Mouse (Mus musculus) bone marrow macrophage, adult 2 months (primary cell): Measurements from ENCODE around the gene Axin1. TPM values are rescaled to one million over a fixed set of nuclear protein-coding genes. Genes with fewer than 3 reads are reported as not detected.
"Not testable (repeated sequence)": the region's sequence is repeated elsewhere in the genome, so short reads cannot be mapped to it uniquely, and the experiment has no call there.

Experiments
- H3K27ac ChIP-seq: 2 replicates; pipeline ENCODE4 v1.5.1; 2012; ENCODE audit warnings: low read depth, low read length; ENCODE audit not compliant: insufficient read depth
- H3K4me1 ChIP-seq: 2 replicates; pipeline ENCODE4 v1.6.1; 2012; ENCODE audit warnings: low read length; ENCODE audit not compliant: control insufficient read depth, insufficient read depth
- H3K4me3 ChIP-seq: 2 replicates; pipeline ENCODE4 v1.5.1; 2012; ENCODE audit warnings: mild to moderate bottlenecking, low read length, moderate library complexity; ENCODE audit not compliant: insufficient read depth
- CTCF ChIP-seq: IDR thresholded peaks from 2 replicates; pipeline ENCODE4 v1.5.1; 2012; ENCODE audit warnings: low read depth, mild to moderate bottlenecking, low read length, moderate library complexity
- POLR2A ChIP-seq: IDR thresholded peaks from 2 replicates; pipeline ENCODE4 v1.6.1; 2012; ENCODE audit warnings: mild to moderate bottlenecking, low read depth, low read length, borderline replicate concordance
- polyA plus RNA-seq: library from polyadenylated mRNA; stranded (reverse); fragments of >200 nt; gene quantifications from 2 replicates; pipeline ENCODE4 v1.2.4, GENCODE M21; 2012; ENCODE audit not compliant: missing spikeins, insufficient read depth, insufficient read length

The Axin1 gene
- polyA plus RNA-seq, 1 experiment, result 40.1 TPM

GRCm38 (mm10) chr17:26110156-26110555 is 28.3 kb upstream of the Axin1 start:
- H3K4me1 ChIP-seq, result peaks cover 16% of the 10 kb centered on the region
- H3K4me3 ChIP-seq, result no peak overlapping the region
- no peak overlapping the region for H3K27ac ChIP-seq
- TF ChIP-seq CTCF (no peak), POLR2A (no peak)

DNA sequence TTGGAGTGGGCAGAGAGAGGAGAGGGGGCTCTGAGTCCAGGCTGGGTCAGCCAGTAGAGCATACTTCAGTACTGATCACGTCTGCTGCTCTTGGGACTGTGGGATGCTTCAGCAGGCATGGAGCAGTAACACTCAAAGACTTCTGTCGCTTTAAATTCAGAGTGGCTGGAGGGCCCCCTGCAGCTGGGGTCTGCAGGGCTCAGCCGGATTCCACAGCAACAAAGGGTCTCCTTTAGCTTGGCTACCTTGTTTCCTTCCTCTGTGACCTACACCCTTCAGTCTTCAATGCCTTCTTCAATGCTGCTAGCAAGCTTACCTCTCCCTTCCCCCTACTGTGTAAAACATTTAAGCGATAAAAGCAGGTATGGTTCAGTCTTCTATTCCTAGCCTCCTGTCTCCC is 27.5 kb upstream of the Axin1 start:
- no peak for TF ChIP-seq POLR2A
- no peak for TF ChIP-seq CTCF
- peaks cover 9% of the 10 kb centered on the region for H3K4me1 ChIP-seq
- H3K27ac ChIP-seq, result no peak overlapping the region
- no peak overlapping the region for H3K4me3 ChIP-seq

DNA sequence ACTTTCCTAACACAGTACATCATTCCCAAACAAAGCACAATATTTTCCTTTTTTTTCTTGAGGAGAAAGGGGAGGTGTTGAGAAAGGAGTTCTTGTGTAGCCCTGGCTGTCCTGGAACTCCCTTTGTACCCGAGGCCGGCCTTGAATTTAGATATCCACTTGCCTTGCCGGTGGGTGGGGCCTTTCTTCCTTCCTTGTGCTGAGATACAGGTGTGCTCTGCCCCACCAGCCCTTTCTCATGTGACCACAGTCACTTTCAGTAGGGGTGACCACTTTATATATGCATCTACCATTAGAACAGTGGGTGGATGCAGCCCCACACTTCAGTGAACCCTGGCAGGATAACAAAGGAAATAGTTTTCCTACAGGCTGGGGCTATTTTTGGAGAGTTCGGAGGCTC is 26.8 kb upstream of the Axin1 start:
- Histone ChIP-seq H3K4me1 (peaks cover 7% of the 10 kb centered on the region), H3K27ac (no peak overlapping the region), H3K4me3 (no peak overlapping the region)
- TF ChIP-seq POLR2A (no peak), CTCF (no peak)

GRCm38 (mm10) chr17:26112751-26113150 is 25.7 kb upstream of the Axin1 start:
- H3K27ac ChIP-seq, result no peak overlapping the region
- no peak for TF ChIP-seq POLR2A
- 0 out of 2 replicates have a peak, but pooled peaks have one; percentile 14 for TF ChIP-seq CTCF
- peaks cover 7% of the 10 kb centered on the region for H3K4me1 ChIP-seq
- H3K4me3 ChIP-seq, result peak overlapping the region; percentile 60

DNA sequence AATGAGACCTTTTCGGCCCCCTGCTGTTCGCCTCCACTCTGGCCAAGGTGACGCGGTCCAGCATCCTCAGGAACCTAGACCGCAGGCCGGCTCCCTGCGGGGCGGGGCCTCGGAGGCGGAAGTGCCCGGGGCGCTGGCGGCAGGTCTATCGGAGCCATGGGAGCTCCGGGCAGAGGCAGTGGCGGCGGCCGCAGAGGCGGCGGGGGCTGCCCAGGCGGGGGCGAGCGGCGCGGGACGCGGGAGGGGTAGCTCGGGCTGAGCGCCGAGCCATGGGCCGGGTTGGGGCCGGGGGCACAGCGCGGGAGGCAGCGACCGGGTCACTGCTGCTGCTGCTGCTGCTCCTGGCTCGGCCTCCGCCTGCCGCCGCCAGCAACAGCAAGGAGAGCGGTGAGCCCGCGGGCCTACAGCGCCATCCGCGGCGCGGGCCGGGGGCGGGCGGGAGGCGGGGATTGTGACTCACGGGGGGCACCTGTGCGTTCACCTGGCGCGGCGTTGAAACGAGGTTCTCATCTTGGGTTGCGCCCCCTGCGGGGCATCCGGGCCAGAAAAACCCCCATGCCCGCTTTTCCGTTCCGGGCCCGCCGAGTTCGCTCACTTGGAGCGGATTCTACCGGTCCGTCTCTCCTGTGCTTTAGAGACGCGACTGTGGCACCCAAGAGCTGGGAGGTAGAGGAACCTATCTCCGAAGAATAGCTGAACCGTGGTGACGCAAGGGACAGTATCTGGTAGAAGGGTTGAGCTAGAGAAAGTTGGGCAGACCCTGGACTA is 25.1 kb upstream of the Axin1 start, which contains the start of gene Tmem8:
Gene Tmem8 (plus strand): TSS at position 119 of the 768 bp plus-strand sequence.
- Histone ChIP-seq H3K27ac (no peak within 1 kb of the TSS), H3K4me1 (peaks cover 7% of the 10 kb centered on the region), H3K4me3 (peak within 1 kb of the TSS; percentile 60)
- TF ChIP-seq CTCF (0 out of 2 replicates have a peak, but pooled peaks have one; percentile 21), POLR2A (no peak; the same call in 1 of the 2 replicates)

GRCm38 (mm10) chr17:26114061-26114460 is 24.4 kb upstream of the Axin1 start:
- Histone ChIP-seq H3K4me3 (peak overlapping the region; percentile 60), H3K4me1 (peaks cover 7% of the 10 kb centered on the region), H3K27ac (no peak overlapping the region)
- no peak for TF ChIP-seq POLR2A

DNA sequence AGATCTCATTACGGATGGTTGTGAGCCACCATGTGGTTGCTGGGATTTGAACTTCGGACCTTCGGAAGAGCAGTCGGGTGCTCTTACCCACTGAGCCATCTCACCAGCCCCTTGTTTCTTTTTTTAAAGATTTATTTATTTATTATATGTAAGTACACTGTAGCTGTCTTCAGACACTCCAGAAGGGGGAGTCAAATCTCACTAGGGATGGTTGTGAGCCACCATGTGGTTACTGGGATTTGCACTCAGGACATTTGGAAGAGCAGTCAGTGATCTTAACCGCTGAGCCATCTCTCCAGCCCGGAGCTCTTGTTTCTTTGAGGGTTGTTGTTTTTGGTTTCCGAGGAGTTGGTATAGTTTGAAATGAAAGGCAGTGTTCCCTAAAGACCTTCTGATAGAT is 24.0 kb upstream of the Axin1 start:
- H3K27ac ChIP-seq, H3K4me1 ChIP-seq, H3K4me3 ChIP-seq: not testable (repeated sequence)

- Histone ChIP-seq H3K27ac (no peak overlapping the region), H3K4me3 (no peak overlapping the region), H3K4me1 (peaks cover 3% of the 10 kb centered on the region)
- TF ChIP-seq POLR2A (no peak), CTCF (no peak)
These were observed 23.1 kb upstream of the Axin1 start for GRCm38 (mm10) chr17:26115205-26115898.

DNA sequence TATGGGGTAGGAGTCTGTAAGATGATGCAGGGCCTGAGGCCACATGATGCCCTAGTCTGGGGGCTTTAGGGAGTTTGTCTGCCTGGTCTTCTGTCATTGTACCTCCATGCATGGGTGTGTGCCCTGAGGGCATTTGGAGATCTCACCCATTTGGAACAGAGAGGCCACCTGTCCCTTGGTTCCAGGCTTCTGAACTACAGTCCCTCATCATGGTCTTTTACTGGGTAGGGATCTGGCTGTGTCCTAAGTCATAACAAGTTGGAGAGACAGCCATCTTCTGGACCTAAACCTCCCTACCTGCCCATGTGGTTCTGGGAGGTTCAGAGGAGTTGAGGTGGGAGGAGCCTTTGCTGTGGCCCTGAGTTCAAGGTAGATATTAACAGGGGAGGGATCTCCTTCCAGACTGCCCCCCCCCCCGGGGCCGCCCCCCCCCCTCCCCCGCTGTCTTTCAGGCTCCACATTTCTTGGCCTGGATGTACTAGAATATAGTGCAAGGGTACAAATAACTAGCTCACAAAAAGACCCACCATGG is 22.5 kb upstream of the Axin1 start:
- no peak overlapping the region for H3K4me3 ChIP-seq
- no peak overlapping the region for H3K27ac ChIP-seq
- no peak for TF ChIP-seq POLR2A
- TF ChIP-seq CTCF, result no peak
- peaks cover 3% of the 10 kb centered on the region for H3K4me1 ChIP-seq

GRCm38 (mm10) chr17:26116503-26117258 is 21.8 kb upstream of the Axin1 start:
- Histone ChIP-seq H3K4me3 (no peak overlapping the region), H3K27ac (no peak overlapping the region), H3K4me1 (peaks cover 3% of the 10 kb centered on the region)
- TF ChIP-seq POLR2A, result no peak
- TF ChIP-seq CTCF, result no peak
